Mouse (Mus musculus) erythroblast, embryonic 14.5 days (primary cell): Measurements from ENCODE around the gene Ciz1.

Experiments
- GATA1 ChIP-seq: IDR thresholded peaks from 2 replicates; pipeline ENCODE4 v1.6.1; 2012; ENCODE audit warnings: low read length, inconsistent platforms, mixed read lengths
- TAL1 ChIP-seq: IDR thresholded peaks from 3 replicates; pipeline ENCODE4 v1.6.1; 2012; ENCODE audit warnings: low read length, inconsistent platforms, mixed read lengths

DNA sequence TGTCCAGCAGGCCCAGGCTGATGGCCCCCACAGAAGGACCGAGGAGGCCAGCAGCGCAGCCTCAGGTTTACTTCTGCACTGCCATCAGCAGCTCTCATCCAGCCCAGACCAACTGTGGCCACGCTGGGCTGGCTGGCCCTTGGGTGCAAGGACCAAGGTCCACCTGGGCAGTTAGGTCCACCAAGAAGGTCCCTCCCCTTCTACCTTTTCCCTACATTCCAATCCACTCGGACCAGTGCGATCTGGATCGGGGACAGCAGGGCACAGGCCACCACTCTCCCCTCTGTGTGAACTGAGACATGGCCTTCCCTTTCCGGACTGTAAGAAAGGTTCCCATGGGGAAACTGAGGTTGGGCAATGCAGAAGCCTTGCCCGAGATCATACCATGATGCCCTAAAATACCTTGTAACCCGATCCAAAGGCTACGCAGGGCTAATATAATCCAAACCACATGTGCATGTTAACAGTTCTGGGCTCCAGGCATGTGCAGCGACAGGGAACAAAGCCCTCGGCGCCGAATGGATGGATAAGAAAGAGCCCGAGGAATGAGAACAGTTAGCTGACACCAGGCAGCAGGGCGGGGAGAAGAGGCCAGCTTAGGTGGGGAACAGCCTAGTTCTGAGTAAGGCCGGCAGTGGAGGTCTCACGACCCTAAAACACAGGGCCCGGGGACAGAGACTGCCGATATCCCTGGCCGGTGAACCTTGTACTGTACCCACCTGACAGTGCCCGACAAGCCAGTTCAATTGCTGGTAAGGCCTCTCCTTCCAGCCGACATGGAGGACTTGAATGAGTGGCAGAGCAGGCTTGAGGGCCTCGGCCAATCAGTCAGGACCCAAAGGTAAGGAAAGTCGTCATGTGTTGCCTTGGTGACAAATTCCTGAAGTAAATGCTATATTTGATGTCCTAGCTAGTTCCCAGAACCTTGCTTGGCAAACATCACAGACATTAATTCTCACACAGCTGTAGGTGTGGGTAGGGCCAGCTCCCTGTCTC is 56.6 kb downstream of the Ciz1 start:
- TF ChIP-seq TAL1 (no peak), GATA1 (no peak)
